Mouse (Mus musculus): ENCODE measurements around the gene Robo1.

- TF ChIP-seq CTCF (IDR thresholded peaks at IDR 0.05; ENCODE audit: low read depth) = no peak
- no peak for TF ChIP-seq EP300 (optimal IDR thresholded peaks at IDR 0.05)
These were observed 400.4 kb downstream of the Robo1 start for GRCm38 (mm10) chr16:72708526-72708925.
